Mouse (Mus musculus): Measurements from ENCODE around the gene Pdp2.
"Not testable (repeated sequence)": the region's sequence is repeated elsewhere in the genome, so short reads cannot be mapped to it uniquely, and the experiment has no call there.

Pdp2 gene

DNA sequence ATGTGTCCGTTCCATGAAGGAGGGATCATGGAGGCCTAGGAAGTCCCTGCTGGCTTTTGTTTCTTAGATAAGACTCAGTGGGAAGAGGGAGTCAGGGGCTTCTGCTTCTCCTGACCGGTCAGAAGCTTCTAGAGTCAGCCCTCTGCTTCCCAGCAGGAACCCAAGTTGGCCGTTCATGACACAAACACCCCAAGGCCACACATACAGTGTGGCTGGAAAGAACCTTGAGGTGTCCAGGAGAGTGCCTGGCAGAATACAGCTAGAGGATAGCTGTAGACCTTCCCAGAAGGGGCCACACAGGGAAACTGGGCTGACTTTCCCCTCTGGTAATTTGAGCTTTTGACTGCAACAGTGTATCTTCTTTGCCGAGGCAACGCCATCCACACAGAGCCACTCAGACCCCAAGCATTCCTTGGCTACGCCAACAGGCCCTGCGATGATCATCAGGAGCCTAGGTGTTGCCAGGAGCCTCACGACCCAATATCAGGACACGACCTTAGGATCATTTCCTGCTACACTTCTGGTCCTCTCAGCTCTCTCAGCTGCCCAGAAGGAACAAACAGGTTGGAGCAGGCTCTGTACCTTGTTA is 42.0 kb downstream of the Pdp2 start:
- DNase-seq = no peak

DNA sequence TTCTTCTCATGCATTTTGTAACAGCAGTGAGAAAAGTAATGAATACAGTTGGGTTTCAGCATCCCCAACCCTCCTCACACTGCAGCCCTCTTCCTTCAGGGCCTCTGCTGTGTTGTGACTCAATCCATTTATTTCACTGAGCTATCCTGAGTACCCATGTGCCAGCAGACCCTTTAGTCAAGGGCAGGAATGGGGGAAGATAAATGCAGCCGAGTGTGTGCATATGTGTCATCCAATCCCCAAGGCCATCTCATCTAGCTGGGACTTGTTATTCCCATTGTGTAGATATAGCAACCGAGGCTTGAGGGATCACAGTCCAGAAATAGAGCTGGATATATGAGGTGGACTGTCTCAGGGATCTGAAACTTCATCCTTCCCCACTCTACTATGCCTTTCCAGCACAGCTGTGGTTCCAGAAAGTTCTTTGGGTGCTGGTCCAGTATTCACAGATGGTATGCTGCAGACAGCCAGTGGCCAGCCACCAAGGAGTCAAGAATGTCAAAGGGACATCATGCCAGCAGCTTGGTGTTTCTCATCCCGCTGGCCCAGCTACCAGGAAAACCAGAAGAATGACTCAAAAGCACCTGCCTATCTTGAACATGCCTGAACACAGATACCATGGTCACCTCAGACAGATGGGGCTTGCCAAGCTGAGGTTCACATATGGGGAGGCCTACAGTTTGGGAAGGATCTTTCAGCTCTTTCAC is 43.9 kb downstream of the Pdp2 start:
- DNase-seq = no peak

DNA sequence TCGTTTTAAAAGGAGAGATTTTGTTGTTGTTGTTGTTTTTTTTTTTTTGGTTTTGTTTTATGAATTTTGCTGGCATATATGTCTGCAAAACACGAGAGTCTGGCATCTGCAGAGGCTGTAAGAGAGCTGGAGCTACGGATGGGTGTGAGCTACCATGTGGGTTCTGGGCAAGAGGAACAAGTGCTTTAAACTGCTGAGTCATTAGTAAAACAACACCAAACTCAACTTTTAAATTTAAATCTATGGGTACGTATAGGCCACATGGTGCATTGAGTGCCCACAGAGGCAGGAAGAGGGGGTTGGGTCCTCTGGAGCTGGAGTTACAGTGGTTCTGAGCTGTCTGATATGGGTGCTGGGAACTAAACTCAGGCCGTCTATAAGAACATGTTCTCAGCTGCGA is 46.8 kb downstream of the Pdp2 start:
- no peak for DNase-seq

DNA sequence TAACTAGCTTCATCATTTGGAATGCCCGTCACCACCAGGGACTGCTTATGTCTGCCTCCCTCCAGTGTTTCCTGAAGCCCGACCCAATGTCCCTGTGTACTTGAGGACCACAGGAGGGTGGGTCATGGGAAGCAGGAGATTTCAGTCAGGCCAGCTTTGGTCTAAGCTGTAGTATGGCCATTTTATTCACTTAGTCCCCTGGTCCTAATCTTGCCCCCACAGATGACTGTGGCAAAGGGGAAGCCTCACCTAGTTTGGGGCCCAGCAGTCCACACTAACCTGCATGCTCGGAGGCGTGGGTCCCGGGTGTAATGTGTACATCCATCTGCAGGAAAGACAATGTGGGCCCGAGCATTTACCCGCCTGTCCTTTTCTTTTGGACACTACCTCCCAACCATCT is 49.0 kb downstream of the Pdp2 start:
- DNase-seq = no peak

GRCm38 (mm10) chr8:104640831-104641370 is 49.6 kb downstream of the Pdp2 start:
- DNase-seq = no peak

- peak; percentile 83 for DNase-seq
These were observed 50.4 kb downstream of the Pdp2 start, which contains the start of gene Ciao2b for GRCm38 (mm10) chr8:104641426-104642323. TSS of gene Ciao2b (minus strand) at chr8:104641965.

DNA sequence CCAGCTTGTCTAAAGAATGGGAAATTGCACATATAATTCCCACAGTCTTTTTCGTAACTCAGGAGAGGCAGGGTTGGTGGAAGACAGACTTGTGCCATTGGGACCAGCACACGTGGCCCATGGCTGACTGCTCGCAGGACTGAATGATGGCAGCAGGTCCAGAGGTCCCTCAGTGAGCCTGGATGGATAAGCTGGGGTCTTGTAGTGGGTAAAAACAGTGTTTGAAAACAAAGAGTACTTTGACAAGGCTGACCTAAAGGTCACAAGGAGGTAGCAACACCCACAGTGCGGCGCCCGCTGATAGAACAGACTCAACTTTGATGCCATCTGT is 51.0 kb downstream of the Pdp2 start:
- no peak for DNase-seq

- not testable (repeated sequence) for DNase-seq
These were observed 52.9 kb downstream of the Pdp2 start for GRCm38 (mm10) chr8:104644187-104644586.

Measured in cerebellum, adult 11 months (tissue).